Mouse (Mus musculus) cortical plate, adult 2 months (tissue): ENCODE measurements around the gene Zfand3. TPM values are rescaled to one million over a fixed set of nuclear protein-coding genes. Genes with fewer than 3 reads are reported as not detected.

Source experiments
- H3K27ac ChIP-seq: fragments of 200-500 bp; 2 replicates; pipeline ENCODE4 v1.5.1; 2012; ENCODE audit warnings: low read length, control low read depth, inconsistent platforms; ENCODE audit not compliant: insufficient read depth
- H3K4me1 ChIP-seq: fragments of 200-500 bp; 2 replicates; pipeline ENCODE4 v1.6.1; 2011; ENCODE audit warnings: low read length; ENCODE audit not compliant: control insufficient read depth, insufficient read depth
- H3K4me3 ChIP-seq: fragments of 200-500 bp; 2 replicates; pipeline ENCODE4 v1.5.1; 2011; ENCODE audit warnings: mild to moderate bottlenecking, low read length, control low read depth; ENCODE audit not compliant: insufficient read depth
- CTCF ChIP-seq: fragments of 200-500 bp; IDR thresholded peaks from 2 replicates; pipeline ENCODE4 v1.5.1; 2011; ENCODE audit warnings: mild to moderate bottlenecking, control low read depth, low read length; ENCODE audit not compliant: insufficient read depth; ENCODE audit errors: extremely low read depth
- POLR2A ChIP-seq: fragments of 200-500 bp; IDR thresholded peaks from 2 replicates; pipeline ENCODE4 v1.6.1; 2011; ENCODE audit warnings: mild to moderate bottlenecking, low read length, control low read depth; ENCODE audit not compliant: insufficient read depth; ENCODE audit errors: extremely low read depth
- polyA plus RNA-seq: library from polyadenylated mRNA; depleted of rRNA; stranded (reverse); fragments of >200 nt; gene quantifications from 2 replicates; pipeline ENCODE4 v1.2.3, GENCODE M21; 2012

Zfand3 gene
- polyA plus RNA-seq, 1 experiment = 102 TPM

- H3K4me3 ChIP-seq = no peak overlapping the region
- H3K4me1 ChIP-seq = peaks cover 10% of the 10 kb centered on the region
- TF ChIP-seq CTCF = no peak
- TF ChIP-seq POLR2A = no peak
- H3K27ac ChIP-seq = no peak overlapping the region
Observed at GRCm38 (mm10) chr17:30099670-30100069, 95.1 kb downstream of the Zfand3 start.

GRCm38 (mm10) chr17:30101801-30102200 lies 97.3 kb downstream of the Zfand3 start:
- peaks cover 10% of the 10 kb centered on the region for H3K4me1 ChIP-seq
- no peak for TF ChIP-seq POLR2A
- no peak for TF ChIP-seq CTCF
- no peak overlapping the region for H3K4me3 ChIP-seq
- H3K27ac ChIP-seq = no peak overlapping the region

- TF ChIP-seq CTCF (no peak), POLR2A (no peak)
Observed at GRCm38 (mm10) chr17:30103005-30103404, 98.5 kb downstream of the Zfand3 start.

GRCm38 (mm10) chr17:30103641-30104165 lies 99.2 kb downstream of the Zfand3 start:
- no peak overlapping the region for H3K4me3 ChIP-seq

More at GRCm38 (mm10) chr17:30103005-30103404, 98.5 kb downstream of the Zfand3 start:
- Histone ChIP-seq H3K27ac (no peak overlapping the region), H3K4me1 (peaks cover 8% of the 10 kb centered on the region), H3K4me3 (no peak overlapping the region)

GRCm38 (mm10) chr17:30105369-30105768 lies 100.8 kb downstream of the Zfand3 start:
- TF ChIP-seq CTCF (peak; percentile 53), POLR2A (no peak)
- Histone ChIP-seq H3K4me3 (no peak overlapping the region), H3K27ac (no peak overlapping the region), H3K4me1 (peaks cover 6% of the 10 kb centered on the region; the same call in 1 of the 2 replicates)

More at GRCm38 (mm10) chr17:30103641-30104165, 99.2 kb downstream of the Zfand3 start:
- no peak for TF ChIP-seq CTCF
- TF ChIP-seq POLR2A = no peak
- H3K4me1 ChIP-seq = peaks cover 8% of the 10 kb centered on the region
- H3K27ac ChIP-seq = no peak overlapping the region

GRCm38 (mm10) chr17:30110678-30111077 lies 106.1 kb downstream of the Zfand3 start:
- H3K4me1 ChIP-seq = peaks cover 5% of the 10 kb centered on the region
- no peak overlapping the region for H3K4me3 ChIP-seq
- no peak overlapping the region for H3K27ac ChIP-seq
- TF ChIP-seq POLR2A = no peak
- TF ChIP-seq CTCF = no peak

GRCm38 (mm10) chr17:30111556-30111955 lies 107.0 kb downstream of the Zfand3 start:
- no peak for TF ChIP-seq POLR2A
- TF ChIP-seq CTCF = no peak

GRCm38 (mm10) chr17:30112080-30112479 lies 107.5 kb downstream of the Zfand3 start:
- Histone ChIP-seq H3K27ac (no peak overlapping the region), H3K4me3 (no peak overlapping the region)
- no peak for TF ChIP-seq POLR2A
- TF ChIP-seq CTCF = no peak

More at GRCm38 (mm10) chr17:30111556-30111955, 107.0 kb downstream of the Zfand3 start:
- Histone ChIP-seq H3K27ac (no peak overlapping the region), H3K4me1 (peaks cover 5% of the 10 kb centered on the region), H3K4me3 (no peak overlapping the region)

GRCm38 (mm10) chr17:30112555-30113305 lies 108.2 kb downstream of the Zfand3 start:
- TF ChIP-seq POLR2A = no peak
- TF ChIP-seq CTCF = no peak
- peaks cover 7% of the 10 kb centered on the region for H3K4me1 ChIP-seq
- no peak overlapping the region for H3K27ac ChIP-seq
- H3K4me3 ChIP-seq = no peak overlapping the region

More at GRCm38 (mm10) chr17:30112080-30112479, 107.5 kb downstream of the Zfand3 start:
- peaks cover 5% of the 10 kb centered on the region for H3K4me1 ChIP-seq

GRCm38 (mm10) chr17:30114761-30115160 lies 110.2 kb downstream of the Zfand3 start:
- TF ChIP-seq CTCF (peak; percentile 32; the same call in 1 of the 2 replicates), POLR2A (no peak)
- H3K4me3 ChIP-seq = no peak overlapping the region
- H3K27ac ChIP-seq = no peak overlapping the region
- H3K4me1 ChIP-seq = peaks cover 7% of the 10 kb centered on the region
